Mouse (Mus musculus) kidney, postnatal 0 days (tissue): Measurements from ENCODE around the gene Bank1. TPM values are rescaled to one million over a fixed set of nuclear protein-coding genes. Genes with fewer than 3 reads are reported as not detected.

ENCODE experiments used
- ATAC-seq: fragments of 200-750 bp; cut with Nextera tagmentation; replicated peaks from 2 replicates; pipeline ENCODE4 v1.8.0; 2017; ENCODE audit warnings: low read depth, moderate number of reproducible peaks, moderate TSS enrichment, moderate library complexity; ENCODE audit not compliant: low FRiP score
- DNase-seq: peaks from one replicate; pipeline ENCODE4 v3.0.0-alpha.2; 2016; ENCODE audit warnings: low spot score
- H3K27ac ChIP-seq: fragments of 300-500 bp; sonication (generic); 2 replicates; pipeline ENCODE4 v1.5.1; 2014; ENCODE audit warnings: mild to moderate bottlenecking
- H3K27me3 ChIP-seq: fragments of 300-500 bp; sonication (generic); 2 replicates; pipeline ENCODE4 v1.6.1; 2014; ENCODE audit warnings: low read length, mixed read lengths; ENCODE audit not compliant: insufficient read depth
- H3K36me3 ChIP-seq: fragments of 300-500 bp; sonication (generic); 2 replicates; pipeline ENCODE4 v1.6.1; 2014; ENCODE audit warnings: low read length, mixed read lengths; ENCODE audit not compliant: insufficient read depth
- H3K4me1 ChIP-seq: fragments of 300-500 bp; sonication (generic); replicated peaks from 2 replicates; pipeline ENCODE4 v1.6.1; 2014; ENCODE audit warnings: antibody characterized with exemption, low read length, mixed read lengths; ENCODE audit not compliant: insufficient read depth
- H3K4me2 ChIP-seq: fragments of 300-500 bp; sonication (generic); 2 replicates; pipeline ENCODE4 v1.6.1; 2014; ENCODE audit warnings: mild to moderate bottlenecking, low read length, moderate library complexity, mixed read lengths
- H3K4me3 ChIP-seq: fragments of 300-500 bp; sonication (generic); replicated peaks from 2 replicates; pipeline ENCODE4 v1.5.1; 2014; ENCODE audit warnings: low read depth, low read length
- H3K9ac ChIP-seq: fragments of 300-500 bp; sonication (generic); 2 replicates; pipeline ENCODE4 v1.6.1; 2014; ENCODE audit warnings: low read depth, low read length
- H3K9me3 ChIP-seq: fragments of 300-500 bp; sonication (generic); replicated peaks from 2 replicates; pipeline ENCODE4 v1.6.1; 2016; ENCODE audit warnings: low read length, inconsistent platforms, mixed read lengths
- CTCF ChIP-seq: IDR thresholded peaks from 2 replicates; pipeline ENCODE4 v1.5.1; 2016; ENCODE audit warnings: antibody characterized with exemption, low read depth, mild to moderate bottlenecking, moderate library complexity
- WGBS: fragments of 180-500 bp; shearing (Covaris S2); extraction: QIAGEN DNeasy Blood & Tissue Kit; methylation state at CpG from one replicate; pipeline ENCODE4 v1.1.7; 2014; 5-methylcytosine and 5-hydroxymethylcytosine counted together
- polyA plus RNA-seq: library from polyadenylated mRNA; unstranded; fragments of >200 nt; fragmentation: Nextera tagmentation; extraction: Ambion mirVana; gene quantifications from 2 replicates; pipeline ENCODE4 v1.2.1, GENCODE M21; 2015

The Bank1 gene
- polyA plus RNA-seq, 1 experiment from 2014 or later, result 0.75 TPM

GRCm38 (mm10) chr3:136100292-136100691, 225.6 kb downstream of the Bank1 start:
- Histone ChIP-seq H3K27me3 (no peaks in the 10 kb centered on the region), H3K9me3 (no peaks in the 10 kb centered on the region), H3K9ac (no peak overlapping the region), H3K27ac (no peak overlapping the region), H3K4me3 (no peak overlapping the region), H3K36me3 (no peaks in the 10 kb centered on the region), H3K4me1 (no peaks in the 10 kb centered on the region), H3K4me2 (no peak overlapping the region)
- no peak for DNase-seq
- 79% methylated on average over 8 of the region's 8 CpGs for WGBS
- ATAC-seq, result no peak
- no peak for TF ChIP-seq CTCF

- TF ChIP-seq CTCF, result no peak
- WGBS, result 74% methylated on average over 7 of the region's 7 CpGs
- Histone ChIP-seq H3K4me3 (no peak overlapping the region), H3K9ac (no peak overlapping the region), H3K27me3 (no peaks in the 10 kb centered on the region), H3K4me2 (no peak overlapping the region), H3K9me3 (no peaks in the 10 kb centered on the region), H3K36me3 (no peaks in the 10 kb centered on the region), H3K4me1 (no peaks in the 10 kb centered on the region), H3K27ac (no peak overlapping the region)
- DNase-seq (no peak), ATAC-seq (no peak)
These were observed 238.8 kb downstream of the Bank1 start for GRCm38 (mm10) chr3:136086948-136087660.

GRCm38 (mm10) chr3:136086431-136086830, 239.4 kb downstream of the Bank1 start:
- Histone ChIP-seq H3K4me3 (no peak overlapping the region), H3K9ac (no peak overlapping the region), H3K27me3 (no peaks in the 10 kb centered on the region), H3K27ac (no peak overlapping the region), H3K4me2 (no peak overlapping the region), H3K9me3 (no peaks in the 10 kb centered on the region), H3K4me1 (no peaks in the 10 kb centered on the region), H3K36me3 (no peaks in the 10 kb centered on the region)
- WGBS, result 61% methylated on average over 5 of the region's 5 CpGs
- no peak for TF ChIP-seq CTCF
- ATAC-seq (no peak), DNase-seq (no peak)

GRCm38 (mm10) chr3:136085077-136085476, 240.8 kb downstream of the Bank1 start:
- H3K27me3 ChIP-seq, result no peaks in the 10 kb centered on the region
- no peak overlapping the region for H3K9ac ChIP-seq
- no peaks in the 10 kb centered on the region for H3K36me3 ChIP-seq
- no peaks in the 10 kb centered on the region for H3K4me1 ChIP-seq
- no peak for DNase-seq
- no peak overlapping the region for H3K4me2 ChIP-seq
- no peak overlapping the region for H3K4me3 ChIP-seq
- ATAC-seq, result no peak
- no peak for TF ChIP-seq CTCF
- 68% methylated on average over 1 of the region's 1 CpGs for WGBS
- H3K27ac ChIP-seq, result no peak overlapping the region
- no peaks in the 10 kb centered on the region for H3K9me3 ChIP-seq

GRCm38 (mm10) chr3:136084066-136084465, 241.8 kb downstream of the Bank1 start:
- DNase-seq, result peak; percentile 86
- no peaks in the 10 kb centered on the region for H3K36me3 ChIP-seq
- H3K4me2 ChIP-seq, result no peak overlapping the region
- H3K27ac ChIP-seq, result no peak overlapping the region
- no peak for ATAC-seq
- H3K4me1 ChIP-seq, result no peaks in the 10 kb centered on the region
- 30% methylated on average over 5 of the region's 5 CpGs for WGBS
- TF ChIP-seq CTCF, result no peak
- no peaks in the 10 kb centered on the region for H3K9me3 ChIP-seq
- H3K27me3 ChIP-seq, result no peaks in the 10 kb centered on the region
- H3K4me3 ChIP-seq, result no peak overlapping the region
- no peak overlapping the region for H3K9ac ChIP-seq

GRCm38 (mm10) chr3:136081264-136081663, 244.6 kb downstream of the Bank1 start:
- no peaks in the 10 kb centered on the region for H3K4me1 ChIP-seq
- H3K27me3 ChIP-seq, result no peaks in the 10 kb centered on the region
- H3K4me3 ChIP-seq, result no peak overlapping the region
- no peak overlapping the region for H3K4me2 ChIP-seq
- ATAC-seq (no peak), DNase-seq (peak; percentile 77)
- H3K9me3 ChIP-seq, result no peaks in the 10 kb centered on the region
- no peak for TF ChIP-seq CTCF
- 26% methylated on average over 1 of the region's 1 CpGs for WGBS
- H3K9ac ChIP-seq, result no peak overlapping the region
- H3K27ac ChIP-seq, result no peak overlapping the region
- H3K36me3 ChIP-seq, result no peaks in the 10 kb centered on the region

GRCm38 (mm10) chr3:136078535-136078934, 247.3 kb downstream of the Bank1 start:
- no peak overlapping the region for H3K4me2 ChIP-seq
- no peaks in the 10 kb centered on the region for H3K4me1 ChIP-seq
- no peak for ATAC-seq
- no peak overlapping the region for H3K4me3 ChIP-seq
- no peaks in the 10 kb centered on the region for H3K36me3 ChIP-seq
- H3K27me3 ChIP-seq, result no peaks in the 10 kb centered on the region
- no peak for TF ChIP-seq CTCF
- no peaks in the 10 kb centered on the region for H3K9me3 ChIP-seq
- no peak overlapping the region for H3K27ac ChIP-seq
- 61% methylated on average over 2 of the region's 2 CpGs for WGBS
- H3K9ac ChIP-seq, result no peak overlapping the region
- peak; percentile 43 for DNase-seq
